Mouse (Mus musculus): ENCODE results near the gene Rab5c.

The Rab5c gene

GRCm38 (mm10) chr11:100702081-100702851 lies 35.7 kb downstream of the Rab5c start:
- 37% methylated on average over 19 of the region's 19 CpGs for WGBS

GRCm38 (mm10) chr11:100701301-100701700 lies 36.7 kb downstream of the Rab5c start:
- 34% methylated on average over 14 of the region's 14 CpGs for WGBS

- 88% methylated on average over 3 of the region's 3 CpGs for WGBS
Measured at GRCm38 (mm10) chr11:100700710-100701109, 37.3 kb downstream of the Rab5c start.

- WGBS = 88% methylated on average over 7 of the region's 7 CpGs
Measured at GRCm38 (mm10) chr11:100697921-100698320, 40.1 kb downstream of the Rab5c start.

- 50% methylated on average over 5 of the region's 5 CpGs for WGBS
Measured at GRCm38 (mm10) chr11:100694926-100695325, 43.1 kb downstream of the Rab5c start.

- WGBS = 54% methylated on average over 5 of the region's 5 CpGs
Measured at GRCm38 (mm10) chr11:100693154-100693553, 44.9 kb downstream of the Rab5c start.

GRCm38 (mm10) chr11:100692164-100692616 lies 45.8 kb downstream of the Rab5c start, which contains the start of gene Zfp385c:
Zfp385c (minus strand) TSS chr11:100692455.
- WGBS = 17% methylated on average over 23 of the region's 23 CpGs

- 54% methylated on average over 7 of the region's 7 CpGs for WGBS
Measured at GRCm38 (mm10) chr11:100690389-100690788, 47.6 kb downstream of the Rab5c start.

GRCm38 (mm10) chr11:100688443-100688842 lies 49.6 kb downstream of the Rab5c start:
- WGBS = 82% methylated on average over 4 of the region's 4 CpGs

GRCm38 (mm10) chr11:100687265-100687664 lies 50.8 kb downstream of the Rab5c start:
- 84% methylated on average over 7 of the region's 7 CpGs for WGBS

GRCm38 (mm10) chr11:100685371-100685770 lies 52.6 kb downstream of the Rab5c start:
- WGBS = 68% methylated on average over 3 of the region's 3 CpGs

GRCm38 (mm10) chr11:100684084-100684483 lies 53.9 kb downstream of the Rab5c start:
- WGBS = 69% methylated on average over 2 of the region's 2 CpGs

GRCm38 (mm10) chr11:100682526-100682925 lies 55.5 kb downstream of the Rab5c start:
- 86% methylated on average over 5 of the region's 5 CpGs for WGBS

GRCm38 (mm10) chr11:100681826-100682225 lies 56.2 kb downstream of the Rab5c start:
- WGBS = 81% methylated on average over 5 of the region's 5 CpGs

- 45% methylated on average over 7 of the region's 7 CpGs for WGBS
Measured at GRCm38 (mm10) chr11:100677810-100678209, 60.2 kb downstream of the Rab5c start.

- WGBS = 19% methylated on average over 23 of the region's 23 CpGs
Measured at GRCm38 (mm10) chr11:100673169-100673568, 64.8 kb downstream of the Rab5c start.

GRCm38 (mm10) chr11:100671956-100672355 lies 66.1 kb downstream of the Rab5c start:
- 71% methylated on average over 2 of the region's 2 CpGs for WGBS

GRCm38 (mm10) chr11:100671049-100671448 lies 67.0 kb downstream of the Rab5c start:
- WGBS = 86% methylated on average over 1 of the region's 1 CpGs
